Mouse (Mus musculus) olfactory bulb, adult 2 months (tissue): ENCODE results near the gene Map3k4.

Experiments used
- CTCF ChIP-seq: fragments of 200-500 bp; IDR thresholded peaks from 2 replicates; pipeline ENCODE4 v1.5.1; 2012; ENCODE audit warnings: low read depth, mild to moderate bottlenecking, low read length, moderate library complexity; ENCODE audit not compliant: insufficient read depth
- POLR2A ChIP-seq: fragments of 200-500 bp; IDR thresholded peaks from 2 replicates; pipeline ENCODE4 v1.6.1; 2012; ENCODE audit warnings: mild to moderate bottlenecking, low read depth, low read length, moderate library complexity; ENCODE audit not compliant: insufficient read depth

DNA sequence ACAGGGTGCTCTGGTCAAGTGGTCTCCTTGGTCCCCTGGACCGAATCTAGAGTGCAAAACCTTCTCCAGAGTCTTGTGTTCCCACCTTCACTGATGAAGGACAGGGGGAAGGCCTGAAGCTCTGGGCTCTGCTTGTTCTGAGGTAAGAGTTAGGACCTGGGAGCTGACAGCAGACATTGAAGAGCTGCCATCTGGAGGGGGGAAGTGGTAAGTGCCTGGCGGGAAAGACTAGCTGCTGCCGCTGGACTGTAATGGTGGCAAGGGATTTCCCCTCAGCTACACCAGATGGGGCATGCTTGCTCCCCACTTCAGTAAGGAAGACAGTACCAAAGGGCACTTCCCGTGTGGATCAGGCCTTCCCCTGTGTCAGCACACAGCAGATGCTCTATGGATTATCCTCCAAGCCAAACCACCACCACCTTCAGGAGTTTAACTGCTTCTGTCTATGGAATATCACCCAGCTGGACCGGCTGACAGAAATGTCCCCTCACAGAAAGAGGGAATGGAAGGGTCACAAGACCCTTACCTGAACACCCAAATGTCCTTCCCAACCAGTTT, 48.9 kb upstream of the Map3k4 start:
- 0 out of 2 replicates have a peak, but pooled peaks have one; percentile 44 for TF ChIP-seq CTCF
- no peak for TF ChIP-seq POLR2A
